Mouse (Mus musculus): ENCODE measurements around the gene Cmklr1. TPM values are rescaled to one million over a fixed set of nuclear protein-coding genes. Genes with fewer than 3 reads are reported as not detected.

Cmklr1 gene
- polyA plus RNA-seq (2012; rRNA removed), result 9.6 and 11.5 TPM in 2 replicates

DNA sequence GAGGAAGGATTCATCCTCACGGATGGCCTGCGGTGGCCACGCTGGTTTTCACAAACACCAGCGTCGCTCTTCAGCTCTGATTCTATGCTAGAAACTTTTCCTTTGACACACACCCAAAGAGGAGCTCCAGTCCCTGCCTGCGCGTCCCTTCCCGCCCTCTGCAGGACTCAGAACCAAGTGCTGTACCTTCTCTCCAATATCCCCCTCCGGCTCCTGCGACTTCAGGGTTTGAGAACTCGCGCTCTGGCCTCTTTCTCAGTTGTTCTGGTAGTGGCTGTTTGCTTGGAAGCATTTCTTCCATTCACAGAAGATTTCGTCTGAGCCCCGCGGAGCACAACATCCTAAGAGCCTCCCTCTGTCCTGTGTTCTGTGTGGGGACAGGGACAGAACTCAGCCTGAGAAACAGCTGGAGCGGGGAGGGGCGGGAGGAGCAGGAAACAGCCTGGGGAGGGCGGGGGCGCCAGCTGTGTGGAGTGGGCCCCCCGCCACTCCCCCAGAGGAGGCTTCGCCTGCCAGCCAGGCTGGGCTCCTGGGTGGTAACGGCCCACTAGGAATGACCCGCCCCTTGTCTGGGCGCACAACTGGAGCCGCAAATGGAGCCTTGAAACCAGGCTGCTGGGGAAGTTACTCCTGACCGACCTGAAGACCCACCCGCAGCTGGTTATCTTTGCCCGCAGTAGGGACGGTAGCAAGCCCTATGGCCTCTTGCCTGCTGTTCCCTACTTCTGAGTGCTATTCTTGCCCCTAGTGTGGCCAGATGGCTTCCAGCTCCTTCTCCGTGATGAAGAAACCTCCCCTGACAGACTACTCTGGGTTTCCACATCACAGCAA, at the start of gene Cmklr1:
TSS of gene Cmklr1 (minus strand) at position 392 of the 831 bp plus-strand sequence.

Other genes with a start within 250 kb of the Cmklr1 start
- 9.9 and 14.6 TPM in 2 replicates for gene Wscd2, start 160.1 kb downstream of the Cmklr1 start, polyA plus RNA-seq (2012; rRNA removed)
- not detected in 2 replicates for gene 1700069L16Rik, start 74.3 kb upstream of the Cmklr1 start, polyA plus RNA-seq (2012; rRNA removed)
- gene Ficd, start 85.4 kb upstream of the Cmklr1 start, polyA plus RNA-seq (2012; rRNA removed), result 2.7 and 3.1 TPM in 2 replicates
- gene Sart3, start 122.1 kb upstream of the Cmklr1 start, polyA plus RNA-seq (2012; rRNA removed), result 5.0 and 6.0 TPM in 2 replicates
- gene Iscu, start 122.3 kb upstream of the Cmklr1 start, polyA plus RNA-seq (2012; rRNA removed), result 31.9 and 32.7 TPM in 2 replicates
- gene Tmem119, start 150.1 kb upstream of the Cmklr1 start, polyA plus RNA-seq (2012; rRNA removed), result 7.8 and 12.2 TPM in 2 replicates
- 8.2 and 12.8 TPM in 2 replicates for gene Selplg, start 182.2 kb upstream of the Cmklr1 start, polyA plus RNA-seq (2012; rRNA removed)